ENCODE assay signal across 8 mouse cellular contexts in genomic region chr4:115062875-115063517, GRCm38 (mm10). TPM values are rescaled to one million over a fixed set of nuclear protein-coding genes. Genes with fewer than 3 reads are reported as not detected.
DNase-seq lines count a peak whose midpoint lies in the region; ATAC-seq and TF ChIP-seq lines count a peak whose summit lies in the region.

No protein-coding gene starts in this region.

- peak overlapping the region; percentile 36 for H3K9ac ChIP-seq in forebrain, embryonic 12.5 days

- peaks cover 86% of the 10 kb centered on the region for H3K27me3 ChIP-seq in forebrain, embryonic 12.5 days
- peaks cover 76% of the 10 kb centered on the region for H3K27me3 ChIP-seq in small intestine, adult 2 months (ENCODE audit: control insufficient read depth, insufficient read depth, low read length)

- peak; percentile 86 for ATAC-seq in forebrain, embryonic 12.5 days (ENCODE audit: low FRiP score)
- ATAC-seq in inflammation-experienced regulatory T-cells, adult 6 months, result peak; percentile 41

- no peak for TF ChIP-seq POLR2A in small intestine, adult 2 months (IDR thresholded peaks at IDR 0.05; ENCODE audit: low read depth, low read length)

- DNase-seq in layer of hippocampus, postnatal 10 days (ENCODE audit: low spot score in 2 of 2), result peak; percentile 45 to 66
- DNase-seq in layer of hippocampus, adult 18-20 months (ENCODE audit: low spot score in 2 of 2), result no peak
- DNase-seq in R1 (ENCODE audit: low read depth, low spot score), result peak; percentile 28
- peak; percentile 26 for DNase-seq in lung, postnatal 14 days
- DNase-seq in adipocyte (ENCODE audit: low spot score), result no peak

- 2% methylated on average over 55 of the region's 58 CpGs for WGBS in forebrain, embryonic 12.5 days
- WGBS in small intestine, adult 2 months, result under 1% methylated on average over 58 of the region's 58 CpGs

- peak overlapping the region; percentile 51 for H3K4me3 ChIP-seq in forebrain, embryonic 12.5 days (replicated peaks)
- peak overlapping the region; percentile 51 for H3K4me3 ChIP-seq in small intestine, adult 2 months (ENCODE audit: low read depth, low read length)

- no peak overlapping the region for H3K27ac ChIP-seq in forebrain, embryonic 12.5 days
- H3K27ac ChIP-seq in small intestine, adult 2 months (ENCODE audit: insufficient read depth, low read depth, low read length), result no peak overlapping the region

- H3K4me2 ChIP-seq in forebrain, embryonic 12.5 days, result peak overlapping the region; percentile 99

- no peak for TF ChIP-seq CTCF in small intestine, adult 2 months (IDR thresholded peaks at IDR 0.05; ENCODE audit: extremely low read depth, insufficient read length, insufficient replicate concordance, low read depth, low read length)

- peaks cover 17% of the 10 kb centered on the region for H3K4me1 ChIP-seq in forebrain, embryonic 12.5 days
- peaks cover 6% of the 10 kb centered on the region; the same call in 1 of the 2 replicates for H3K4me1 ChIP-seq in small intestine, adult 2 months (ENCODE audit: control insufficient read depth, insufficient read depth, insufficient read length, low read length)

- no peaks in the 10 kb centered on the region for H3K36me3 ChIP-seq in forebrain, embryonic 12.5 days (replicated peaks)
- no peaks in the 10 kb centered on the region for H3K36me3 ChIP-seq in small intestine, adult 2 months (ENCODE audit: control insufficient read depth, insufficient read depth, low read length)

- H3K9me3 ChIP-seq in forebrain, embryonic 12.5 days, result no peaks in the 10 kb centered on the region

RNA-seq across cellular contexts. Expression of gene Tal1, which starts 6.8 kb away (rescaled TPM):
- 1 to 10 TPM; 2.0 to 2.6 TPM for total RNA-seq in layer of hippocampus, postnatal 10 days (2021)
- total RNA-seq in layer of hippocampus, adult 18-20 months (2021), result 1 to 10 TPM in 1 of 2 experiments, under 1 TPM in 1; 0.84 to 1.3 TPM
- 1.6 and 2.8 TPM in 2 replicates for polyA plus RNA-seq in forebrain, embryonic 12.5 days (2016; fragmentation: Nextera tagmentation; extraction: Ambion mirVana)
- polyA plus RNA-seq in inflammation-experienced regulatory T-cells, adult 6 months (2017; shearing (Covaris generic)), result not detected
- polyA plus RNA-seq in small intestine, adult 2 months (2012; rRNA removed), result 0.71 and 1.8 TPM in 2 replicates

RNA-seq across cellular contexts. Expression of gene Pdzk1ip1, which starts 25.5 kb away (rescaled TPM):
- under 1 TPM; 0.42 to 0.57 TPM for total RNA-seq in layer of hippocampus, postnatal 10 days (2021)
- total RNA-seq in layer of hippocampus, adult 18-20 months (2021), result under 1 TPM; 0.41 to 0.67 TPM
- polyA plus RNA-seq in forebrain, embryonic 12.5 days (2016; fragmentation: Nextera tagmentation; extraction: Ambion mirVana), result 8.2 and 9.7 TPM in 2 replicates
- 10 to 100 TPM in 2 of 3 experiments, 1 to 10 TPM in 1; 9.1 to 42.2 (median 33.9) TPM for polyA plus RNA-seq in inflammation-experienced regulatory T-cells, adult 6 months (2017; shearing (Covaris generic))
- polyA plus RNA-seq in small intestine, adult 2 months (2012; rRNA removed), result 8.4 and 10.7 TPM in 2 replicates

Comparison
In these comparisons a context has a peak if more than half of its experiments do, and no peak if none do; other contexts are left out.
1. DNase-seq: peak in layer of hippocampus, postnatal 10 days (2 of 2), R1 (single experiment) and lung, postnatal 14 days (single experiment); none in layer of hippocampus, adult 18-20 months (0 of 2) and adipocyte (single experiment).